Mouse (Mus musculus) liver, adult 2 months (tissue): ENCODE data around the gene Abca7. TPM values are rescaled to one million over a fixed set of nuclear protein-coding genes. Genes with fewer than 3 reads are reported as not detected.

Experiments used
- DNase-seq: peaks from one replicate; pipeline ENCODE4 v3.0.0-alpha.2; 2011; ENCODE audit warnings: low read depth, low spot score; ENCODE audit errors: extremely low read depth
- H3K27ac ChIP-seq: fragments of 200-500 bp; replicated peaks from 2 replicates; pipeline ENCODE4 v1.5.1; 2012; ENCODE audit warnings: low read depth, mild to moderate bottlenecking, control low read depth, inconsistent platforms, low read length; ENCODE audit not compliant: insufficient read depth
- H3K27me3 ChIP-seq: fragments of 200-500 bp; 2 replicates; pipeline ENCODE4 v1.6.1; 2012; ENCODE audit warnings: mild to moderate bottlenecking, moderate library complexity, low read length, inconsistent platforms; ENCODE audit not compliant: control insufficient read depth, insufficient read depth
- H3K36me3 ChIP-seq: fragments of 200-500 bp; 2 replicates; pipeline ENCODE4 v1.6.1; 2012; ENCODE audit warnings: low read length, inconsistent platforms; ENCODE audit not compliant: control insufficient read depth, insufficient read depth
- H3K4me1 ChIP-seq: fragments of 200-500 bp; 2 replicates; pipeline ENCODE4 v1.6.1; 2011; ENCODE audit warnings: low read length; ENCODE audit not compliant: control insufficient read depth, insufficient read depth
- H3K4me3 ChIP-seq: fragments of 200-500 bp; 2 replicates; pipeline ENCODE4 v1.5.1; 2011; ENCODE audit warnings: low read depth, mild to moderate bottlenecking, control low read depth, low read length, moderate library complexity; ENCODE audit not compliant: insufficient read depth
- H3K79me2 ChIP-seq: fragments of 200-500 bp; 2 replicates; pipeline ENCODE4 v1.6.1; 2012; ENCODE audit warnings: inconsistent platforms, mild to moderate bottlenecking, low read length, moderate library complexity; ENCODE audit not compliant: control insufficient read depth, insufficient read depth
- H3K9ac ChIP-seq: fragments of 200-500 bp; 2 replicates; pipeline ENCODE4 v1.6.1; 2012; ENCODE audit warnings: low read depth, mild to moderate bottlenecking, control low read depth, inconsistent platforms, low read length
- CTCF ChIP-seq: fragments of 200-500 bp; IDR thresholded peaks from 2 replicates; pipeline ENCODE4 v1.5.1; 2011; ENCODE audit warnings: low read depth, low read length, control low read depth
- POLR2A ChIP-seq: fragments of 200-500 bp; IDR thresholded peaks from 2 replicates; pipeline ENCODE4 v1.6.1; 2011; ENCODE audit warnings: low read length, control low read depth; ENCODE audit not compliant: insufficient read depth; ENCODE audit errors: extremely low read depth
- whole genome bisulfite sequencing: fragments of 180-500 bp; shearing (Covaris S2); methylation state at CpG from one replicate; pipeline ENCODE4 v1.1.7; 2018; 5-methylcytosine and 5-hydroxymethylcytosine counted together
- polyA plus RNA-seq: library from polyadenylated mRNA; depleted of rRNA; stranded (reverse); fragments of >200 nt; gene quantifications from 2 replicates; pipeline ENCODE4 v1.2.3, GENCODE M21; 2012
- total RNA-seq: library from RNA; depleted of rRNA; stranded (reverse); fragments of >200 nt; gene quantifications from 2 replicates; pipeline ENCODE4 v1.2.3, GENCODE M21; 2014

Abca7 gene
- total and polyA plus RNA-seq, 2 experiments = 1.4 to 3.2 TPM

DNA sequence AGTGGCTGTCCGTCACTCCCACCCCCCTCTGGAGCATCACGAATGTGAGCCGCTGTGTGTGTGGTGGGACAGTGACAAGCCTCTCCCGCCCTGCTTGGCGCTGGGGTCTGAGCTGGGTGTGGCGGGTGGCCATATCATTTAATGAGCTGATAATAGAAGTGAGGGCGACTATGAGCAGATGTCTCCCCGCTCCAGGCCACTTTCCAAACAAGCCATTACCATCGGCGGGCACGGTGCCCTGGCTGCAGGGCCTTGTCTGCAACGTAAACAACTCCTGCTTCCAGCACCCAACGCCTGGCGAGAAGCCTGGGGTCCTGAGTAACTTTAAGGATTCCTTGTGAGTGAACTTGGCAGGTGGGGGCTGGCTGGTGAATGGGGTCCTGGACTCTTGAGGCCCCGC, 1.5 kb downstream of the Abca7 start:
- DNase-seq = no peak
- 28% methylated on average over 15 of the region's 15 CpGs for WGBS
- TF ChIP-seq POLR2A = no peak
- no peak for TF ChIP-seq CTCF
- Histone ChIP-seq H3K4me3 (no peak overlapping the region), H3K36me3 (no peaks in the 10 kb centered on the region), H3K79me2 (no peaks in the 10 kb centered on the region), H3K4me1 (no peaks in the 10 kb centered on the region), H3K27me3 (no peaks in the 10 kb centered on the region), H3K9ac (no peak overlapping the region), H3K27ac (no peak overlapping the region)

- WGBS = 82% methylated on average over 9 of the region's 9 CpGs
- no peak for TF ChIP-seq CTCF
- TF ChIP-seq POLR2A = no peak
- no peak for DNase-seq
- H3K4me1 ChIP-seq = no peaks in the 10 kb centered on the region
- H3K79me2 ChIP-seq = no peaks in the 10 kb centered on the region
- H3K9ac ChIP-seq = no peak overlapping the region
- no peak overlapping the region for H3K27ac ChIP-seq
- no peak overlapping the region for H3K4me3 ChIP-seq
- H3K36me3 ChIP-seq = no peaks in the 10 kb centered on the region
- H3K27me3 ChIP-seq = no peaks in the 10 kb centered on the region
These were observed 5.7 kb downstream of the Abca7 start for GRCm38 (mm10) chr10:80001945-80002344.

- TF ChIP-seq CTCF (no peak), POLR2A (no peak)
- Histone ChIP-seq H3K4me3 (no peak overlapping the region), H3K36me3 (no peaks in the 10 kb centered on the region), H3K4me1 (no peaks in the 10 kb centered on the region), H3K27ac (no peak overlapping the region; the same call in 1 of the 2 replicates), H3K9ac (no peak overlapping the region), H3K79me2 (no peaks in the 10 kb centered on the region), H3K27me3 (no peaks in the 10 kb centered on the region)
- DNase-seq = no peak
- 45% methylated on average over 21 of the region's 21 CpGs for WGBS
These were observed 6.5 kb downstream of the Abca7 start for GRCm38 (mm10) chr10:80002829-80003228.

DNA sequence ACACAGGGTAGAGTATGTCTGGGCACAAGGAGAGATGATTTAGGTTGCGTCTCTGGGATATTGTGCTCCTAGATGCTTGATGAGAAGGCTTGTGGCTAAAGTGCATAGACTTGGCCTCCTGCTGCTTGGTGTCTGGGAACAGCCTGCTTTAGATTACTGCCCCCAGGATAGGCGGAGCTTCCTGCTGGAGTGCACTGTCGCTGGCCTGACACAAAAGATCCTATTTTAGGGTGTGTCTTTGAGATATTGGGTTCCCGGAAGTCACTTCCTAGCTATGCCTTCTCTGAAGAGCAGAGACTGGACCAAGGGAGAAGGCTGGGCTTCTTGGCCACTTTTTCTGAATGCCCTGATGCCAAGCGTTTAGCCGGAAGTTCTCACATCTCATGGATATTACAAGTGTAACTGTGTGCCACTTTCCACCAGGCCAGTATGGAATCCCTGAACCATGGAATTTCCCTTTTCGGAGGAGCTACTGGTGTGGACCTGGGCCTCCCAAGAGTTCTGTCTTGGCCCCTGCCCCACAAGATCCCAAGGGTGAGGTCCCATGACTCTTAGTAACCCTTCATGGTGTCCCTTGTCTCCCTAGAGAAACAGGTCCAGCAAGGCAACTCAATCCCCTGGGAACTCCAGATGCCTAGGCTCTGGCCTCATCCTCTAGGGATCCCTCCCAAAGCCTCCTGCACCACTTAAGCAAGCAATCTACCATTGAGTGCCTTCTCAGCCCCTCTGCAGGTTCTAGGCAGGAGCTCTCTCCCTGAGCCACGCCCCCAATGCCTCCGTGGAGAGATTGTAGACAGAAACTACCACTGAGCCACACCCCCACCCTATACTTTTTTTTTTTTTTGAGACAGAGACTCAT, 7.3 kb downstream of the Abca7 start:
- Histone ChIP-seq H3K9ac (no peak overlapping the region), H3K4me3 (no peak overlapping the region), H3K4me1 (no peaks in the 10 kb centered on the region), H3K27me3 (no peaks in the 10 kb centered on the region), H3K36me3 (no peaks in the 10 kb centered on the region), H3K27ac (peak overlapping the region; percentile 34), H3K79me2 (no peaks in the 10 kb centered on the region)
- no peak for DNase-seq
- TF ChIP-seq CTCF = no peak
- no peak for TF ChIP-seq POLR2A
- WGBS = 60% methylated on average over 9 of the region's 9 CpGs

DNA sequence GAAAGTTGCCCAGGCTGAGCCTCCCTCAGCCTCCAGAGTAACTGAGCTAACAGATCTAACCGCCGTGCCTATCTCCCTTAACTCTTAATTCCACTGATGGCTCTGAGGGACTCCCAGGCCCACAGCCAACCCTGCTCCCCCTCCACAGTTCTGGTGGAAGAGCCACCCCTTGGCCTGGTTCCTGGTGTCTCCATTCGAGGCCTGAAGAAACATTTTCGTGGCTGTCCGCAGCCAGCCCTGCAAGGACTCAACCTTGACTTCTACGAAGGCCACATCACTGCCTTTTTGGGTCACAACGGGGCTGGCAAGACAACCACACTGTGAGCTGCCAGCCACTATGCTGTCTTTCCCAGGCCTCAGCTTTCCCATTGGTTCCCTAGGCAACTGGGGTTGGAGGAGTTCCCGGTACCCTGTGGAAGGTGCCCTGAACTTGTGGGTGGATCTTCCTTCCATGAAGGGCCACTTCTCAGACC, 8.0 kb downstream of the Abca7 start:
- Histone ChIP-seq H3K27ac (no peak overlapping the region), H3K79me2 (no peaks in the 10 kb centered on the region), H3K9ac (no peak overlapping the region), H3K4me3 (no peak overlapping the region), H3K36me3 (no peaks in the 10 kb centered on the region), H3K4me1 (no peaks in the 10 kb centered on the region), H3K27me3 (no peaks in the 10 kb centered on the region)
- no peak for TF ChIP-seq CTCF
- no peak for TF ChIP-seq POLR2A
- no peak for DNase-seq
- 78% methylated on average over 8 of the region's 8 CpGs for WGBS

GRCm38 (mm10) chr10:80011740-80012139, 15.4 kb downstream of the Abca7 start:
- WGBS = 91% methylated on average over 6 of the region's 6 CpGs
- TF ChIP-seq POLR2A = no peak
- TF ChIP-seq CTCF = no peak
- Histone ChIP-seq H3K79me2 (no peaks in the 10 kb centered on the region), H3K4me1 (no peaks in the 10 kb centered on the region), H3K4me3 (no peak overlapping the region), H3K27ac (no peak overlapping the region), H3K36me3 (no peaks in the 10 kb centered on the region), H3K27me3 (no peaks in the 10 kb centered on the region), H3K9ac (no peak overlapping the region)
- no peak for DNase-seq
